Mouse (Mus musculus) layer of hippocampus, adult 18-20 months (tissue): ENCODE data around the gene Pbx1. TPM values are rescaled to one million over a fixed set of nuclear protein-coding genes. Genes with fewer than 3 reads are reported as not detected.

Experiments used
- DNase-seq, 2 experiments: peaks; one replicate each; pipeline ENCODE4 v3.0.0; 2022; ENCODE audit warnings: low spot score in 2 of 2
- total RNA-seq, 2 experiments: library from RNA; stranded (reverse); gene quantifications; 2 replicates each; pipeline ENCODE4 v1.2.3; 2021

The Pbx1 gene
- total RNA-seq, 2 experiments from 2014 or later, result 122 to 127 TPM

- no peak for DNase-seq
These were observed 5.8 kb downstream of the Pbx1 start for GRCm38 (mm10) chr1:168426281-168426680.

GRCm38 (mm10) chr1:168425017-168425705, 6.9 kb downstream of the Pbx1 start:
- DNase-seq, result no peak

GRCm38 (mm10) chr1:168423389-168423930, 8.6 kb downstream of the Pbx1 start:
- no peak for DNase-seq

- DNase-seq, result peak in 1 of 2 experiments; percentile 66
These were observed 13.2 kb downstream of the Pbx1 start for GRCm38 (mm10) chr1:168418903-168419302.

- DNase-seq, result no peak
These were observed 14.4 kb downstream of the Pbx1 start for GRCm38 (mm10) chr1:168417626-168418025.

GRCm38 (mm10) chr1:168416729-168417437, 15.2 kb downstream of the Pbx1 start:
- no peak for DNase-seq

- no peak for DNase-seq
These were observed 21.5 kb downstream of the Pbx1 start for GRCm38 (mm10) chr1:168410611-168411010.

- no peak for DNase-seq
These were observed 22.0 kb downstream of the Pbx1 start for GRCm38 (mm10) chr1:168410054-168410453.

GRCm38 (mm10) chr1:168408757-168409156, 23.3 kb downstream of the Pbx1 start:
- DNase-seq, result no peak

GRCm38 (mm10) chr1:168407958-168408357, 24.1 kb downstream of the Pbx1 start:
- no peak for DNase-seq

GRCm38 (mm10) chr1:168406291-168406675, 25.8 kb downstream of the Pbx1 start:
- DNase-seq, result no peak

GRCm38 (mm10) chr1:168405645-168406290, 26.3 kb downstream of the Pbx1 start:
- DNase-seq, result no peak

- no peak for DNase-seq
These were observed 28.5 kb downstream of the Pbx1 start for GRCm38 (mm10) chr1:168403529-168403928.

GRCm38 (mm10) chr1:168402683-168403082, 29.4 kb downstream of the Pbx1 start:
- no peak for DNase-seq

GRCm38 (mm10) chr1:168395523-168396159, 36.4 kb downstream of the Pbx1 start:
- no peak for DNase-seq

GRCm38 (mm10) chr1:168394535-168394934, 37.5 kb downstream of the Pbx1 start:
- no peak for DNase-seq

- DNase-seq, result no peak
These were observed 38.6 kb downstream of the Pbx1 start for GRCm38 (mm10) chr1:168393456-168393855.

- no peak for DNase-seq
These were observed 39.6 kb downstream of the Pbx1 start for GRCm38 (mm10) chr1:168392500-168392853.

GRCm38 (mm10) chr1:168391617-168392499, 40.2 kb downstream of the Pbx1 start:
- no peak for DNase-seq

- no peak for DNase-seq
These were observed 41.3 kb downstream of the Pbx1 start for GRCm38 (mm10) chr1:168390748-168391147.

GRCm38 (mm10) chr1:168386159-168386558, 45.9 kb downstream of the Pbx1 start:
- peak in 1 of 2 experiments; percentile 53 for DNase-seq
